Mouse (Mus musculus) monocyte, adult 59 days (primary cell): ENCODE results near the gene Gm21292. TPM values are rescaled to one million over a fixed set of nuclear protein-coding genes. Genes with fewer than 3 reads are reported as not detected.

Source experiments
- total RNA-seq, 2 experiments: library from RNA; stranded (reverse); gene quantifications; one replicate each; pipeline ENCODE4 v1.2.4; 2023

Gm21292 gene
- not detected for total RNA-seq

DNA sequence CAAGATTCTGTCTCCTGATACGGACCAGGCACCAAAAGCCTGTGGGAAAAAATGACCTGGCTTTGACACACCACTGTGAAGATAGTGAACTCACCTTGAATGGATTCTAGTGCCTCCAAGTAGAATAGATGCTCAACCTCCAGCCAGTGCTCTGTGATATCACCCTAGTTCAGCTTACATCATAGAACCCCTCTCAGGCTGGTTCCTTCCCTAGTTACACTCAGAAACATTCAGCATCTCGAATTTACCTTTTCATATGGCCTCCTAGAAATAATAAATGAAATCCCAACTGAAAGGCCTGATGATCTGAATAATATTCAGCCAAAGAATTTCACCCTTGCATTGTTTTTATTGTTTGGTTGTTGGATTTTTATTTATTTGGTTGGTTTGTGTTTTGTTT is at the start of gene Gm21292:
Gm21292 (minus strand) TSS at position 101 of the 400 bp plus-strand sequence.

Other genes starting within 250 kb of the Gm21292 start
- not detected for gene Gm21721, start 68.3 kb upstream of the Gm21292 start, total RNA-seq
- not detected for gene Gm21812, start 213.3 kb upstream of the Gm21292 start, total RNA-seq